Mouse (Mus musculus): Measurements from ENCODE around the gene Nsmce1.
"Not testable (repeated sequence)": the region's sequence is repeated elsewhere in the genome, so short reads cannot be mapped to it uniquely, and the experiment has no call there.

Nsmce1 gene

DNA sequence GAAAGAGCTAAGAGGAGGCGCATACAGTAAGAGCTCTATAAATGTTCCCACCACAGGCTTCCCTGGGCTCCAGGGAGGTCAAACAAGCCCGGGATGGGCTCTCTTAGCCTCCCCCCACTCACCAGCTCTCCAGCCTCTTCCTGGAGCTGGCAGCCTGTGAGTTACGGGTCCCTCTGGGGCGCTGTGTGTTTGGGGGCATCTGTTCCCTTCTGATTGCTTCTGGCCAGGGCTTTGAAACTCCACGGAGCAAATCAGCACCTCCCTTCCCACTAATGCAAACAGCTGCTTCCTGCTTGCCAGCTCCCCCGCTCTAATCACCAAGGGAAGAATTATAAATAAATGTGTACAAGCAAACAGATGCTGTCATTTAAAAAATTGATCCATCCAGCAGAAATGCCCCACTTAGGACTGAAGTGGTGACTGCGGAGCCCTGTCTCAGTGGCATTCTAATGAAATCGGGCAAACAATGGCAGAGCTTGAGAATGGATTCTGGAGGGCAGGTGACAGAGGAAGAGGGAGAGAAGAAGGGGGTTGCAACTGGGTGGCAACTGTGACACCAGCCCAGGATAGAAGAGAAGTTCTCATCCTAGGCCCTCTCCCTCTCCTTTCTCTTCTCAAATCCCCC is 56.6 kb downstream of the Nsmce1 start:
- no peak for DNase-seq (ENCODE audit: low read depth)

DNA sequence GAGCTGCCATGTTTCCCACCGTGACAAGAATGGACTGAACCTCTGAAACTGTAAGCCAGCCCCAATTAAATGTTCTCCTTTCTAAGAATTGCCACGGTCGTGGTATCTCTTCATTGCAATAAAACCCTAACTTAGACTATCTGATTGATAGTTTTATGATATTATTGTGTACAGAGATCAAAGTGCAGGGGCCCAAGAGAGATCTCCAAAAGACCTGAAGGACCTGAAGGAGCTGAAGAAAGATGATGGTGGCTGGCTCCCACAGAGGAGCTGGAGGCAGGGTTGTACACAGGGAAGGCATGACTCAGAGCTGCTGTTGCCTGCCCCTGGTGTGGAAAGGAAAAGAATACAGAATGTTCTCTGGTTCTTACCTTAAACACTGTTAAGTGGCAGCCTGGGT is 57.5 kb downstream of the Nsmce1 start:
- no peak for DNase-seq (ENCODE audit: low read depth)

DNA sequence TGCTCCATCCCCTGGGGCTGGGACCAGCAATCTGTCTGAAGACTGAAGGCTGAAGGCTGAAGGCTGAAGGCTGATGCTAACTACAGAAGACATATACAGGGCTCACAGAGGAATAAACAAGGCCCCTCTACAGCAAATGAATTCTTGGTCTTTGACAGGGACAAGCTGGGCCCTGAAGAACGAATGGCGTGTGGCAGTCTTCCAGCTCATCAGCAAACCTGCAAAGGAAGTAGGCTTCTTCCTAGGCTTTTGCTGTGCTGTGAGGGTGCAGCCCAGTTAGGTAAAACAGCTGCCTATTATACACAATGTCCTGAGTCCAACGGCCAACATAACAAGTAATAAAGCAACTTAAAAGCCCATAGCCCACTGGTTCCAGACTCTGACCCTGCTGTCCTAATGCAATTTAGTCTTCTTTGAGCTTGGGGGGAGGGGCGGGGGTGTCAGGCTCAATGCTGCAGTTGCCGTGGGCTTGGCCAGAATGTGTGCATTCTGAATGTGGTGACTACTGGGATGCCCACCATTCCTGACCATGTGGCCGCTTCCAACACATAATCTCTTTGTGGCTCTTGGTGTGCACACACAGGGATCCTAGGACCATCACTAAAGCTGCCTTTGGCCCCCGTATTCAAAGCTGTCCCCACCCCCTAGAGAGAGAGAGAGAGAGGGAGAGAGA is 61.1 kb downstream of the Nsmce1 start:
- DNase-seq (ENCODE audit: low read depth), result no peak

DNA sequence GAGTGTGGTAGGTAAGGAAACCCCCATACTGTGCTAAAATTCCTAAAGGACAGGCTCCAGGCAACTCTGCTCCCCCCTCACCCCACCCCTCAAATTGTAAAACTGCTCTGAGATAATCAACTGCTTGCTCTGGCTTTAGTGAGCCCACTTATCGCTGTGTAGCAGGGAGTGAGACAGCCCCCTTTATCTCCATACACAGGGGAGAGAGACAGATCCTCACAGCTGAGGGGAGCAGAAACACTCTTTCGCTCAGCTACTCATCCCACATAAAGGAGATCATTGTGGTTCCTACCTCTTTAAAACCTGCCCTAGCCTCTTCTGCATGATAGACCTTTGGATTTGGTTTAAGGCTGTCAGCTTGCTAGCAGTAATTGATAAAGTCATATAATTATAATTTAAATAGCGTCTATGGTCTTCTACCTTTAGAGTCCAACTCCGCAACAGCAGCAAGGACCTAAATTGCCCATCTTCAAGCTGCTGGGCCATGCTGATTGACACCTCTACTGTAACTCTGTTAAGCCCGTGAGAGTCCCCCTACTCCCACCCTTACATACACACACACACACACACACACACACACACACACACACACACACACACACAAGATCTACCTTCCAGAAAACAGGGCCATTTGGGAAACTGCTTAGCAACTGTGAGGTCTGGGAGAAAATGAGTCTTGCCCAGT is 62.4 kb downstream of the Nsmce1 start:
- DNase-seq (ENCODE audit: low read depth), result not testable (repeated sequence)

DNA sequence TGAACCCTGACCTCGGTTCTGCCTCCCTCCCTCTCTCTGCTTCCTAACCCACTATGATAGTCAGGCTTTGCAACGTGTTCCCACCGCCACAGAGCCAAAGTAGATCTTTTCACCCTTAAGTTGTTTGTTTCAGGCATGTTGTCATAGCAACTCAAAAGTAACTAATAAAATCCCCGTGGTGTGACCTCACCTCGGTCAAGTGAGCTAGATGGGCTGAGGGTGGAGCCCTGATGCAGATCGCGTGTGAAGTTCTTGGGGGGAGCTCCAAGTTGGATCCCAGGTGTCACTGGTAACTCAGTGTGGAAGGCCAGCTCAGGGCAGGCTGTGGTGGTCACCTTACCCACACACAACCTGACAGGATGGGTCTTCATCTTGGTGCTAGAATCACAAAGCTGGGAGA is 63.0 kb downstream of the Nsmce1 start:
- no peak for DNase-seq (ENCODE audit: low read depth)

DNA sequence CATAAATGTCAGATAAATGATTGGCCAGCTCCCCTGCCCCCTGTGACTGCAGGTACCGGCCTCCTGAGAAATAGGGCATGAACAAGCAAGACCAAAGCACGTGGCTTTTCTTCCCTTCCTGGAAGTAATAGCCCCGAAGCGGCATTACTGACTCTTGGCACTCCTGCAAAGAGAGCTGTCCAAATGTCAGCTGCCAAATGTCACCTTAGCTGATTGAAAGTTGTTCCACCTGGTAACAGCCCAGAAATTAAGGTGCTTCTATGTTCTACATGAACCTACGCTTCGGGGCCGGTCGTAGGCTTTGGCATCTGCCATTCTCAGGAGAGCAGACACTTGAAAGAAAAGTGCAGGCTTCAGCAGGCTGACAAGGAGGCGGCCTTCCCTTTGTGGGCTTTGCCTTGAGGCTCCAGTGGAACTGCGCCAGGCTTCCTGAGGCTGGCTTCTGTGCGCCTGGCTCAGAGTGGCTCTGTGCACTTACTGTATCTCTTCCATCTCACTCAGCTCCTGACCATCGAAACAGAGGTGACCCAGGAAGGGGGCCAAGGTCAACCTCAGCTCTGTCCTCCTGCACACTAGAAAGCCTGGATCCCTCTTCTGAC is 63.8 kb downstream of the Nsmce1 start:
- DNase-seq (ENCODE audit: low read depth), result no peak

DNA sequence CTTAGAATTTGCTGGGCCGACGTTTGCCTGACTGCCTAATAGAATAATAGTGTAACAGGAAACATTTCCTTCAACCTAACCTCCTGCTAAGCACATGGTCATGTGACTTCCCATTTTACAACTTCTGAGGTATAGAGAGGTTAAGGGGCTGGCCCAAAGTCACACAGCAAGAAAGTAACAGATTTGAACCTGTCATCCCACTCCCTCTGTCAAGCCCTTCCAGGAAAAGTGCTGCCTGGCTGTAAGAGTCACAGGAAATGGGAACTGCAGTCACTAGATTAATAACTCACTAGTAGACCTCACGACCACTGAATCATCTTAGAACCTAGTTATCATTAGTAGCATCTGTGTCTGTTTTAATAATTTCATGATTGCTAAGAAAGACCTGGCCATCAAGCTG is 68.3 kb downstream of the Nsmce1 start:
- DNase-seq (ENCODE audit: low read depth), result peak; percentile 67

DNA sequence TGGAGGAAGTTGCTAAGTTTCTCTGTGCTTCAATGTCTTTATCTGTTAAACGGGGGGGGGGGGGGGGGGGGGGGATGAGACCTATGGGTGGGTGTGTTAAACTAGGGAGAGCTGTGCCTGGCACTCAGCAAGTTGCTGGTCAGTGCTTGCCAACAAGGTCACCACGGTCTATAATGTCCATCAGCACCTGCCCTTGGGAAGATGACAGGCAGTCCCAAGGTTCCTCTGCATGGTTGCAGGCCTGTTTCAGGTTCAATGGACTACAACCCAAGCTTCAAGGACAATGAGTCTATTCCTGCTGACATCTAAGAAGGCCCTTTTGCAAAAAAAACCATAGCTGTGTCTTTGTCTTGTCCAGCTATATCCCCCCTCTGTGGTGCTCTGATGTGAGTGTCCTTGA is 69.5 kb downstream of the Nsmce1 start:
- no peak for DNase-seq (ENCODE audit: low read depth)

DNA sequence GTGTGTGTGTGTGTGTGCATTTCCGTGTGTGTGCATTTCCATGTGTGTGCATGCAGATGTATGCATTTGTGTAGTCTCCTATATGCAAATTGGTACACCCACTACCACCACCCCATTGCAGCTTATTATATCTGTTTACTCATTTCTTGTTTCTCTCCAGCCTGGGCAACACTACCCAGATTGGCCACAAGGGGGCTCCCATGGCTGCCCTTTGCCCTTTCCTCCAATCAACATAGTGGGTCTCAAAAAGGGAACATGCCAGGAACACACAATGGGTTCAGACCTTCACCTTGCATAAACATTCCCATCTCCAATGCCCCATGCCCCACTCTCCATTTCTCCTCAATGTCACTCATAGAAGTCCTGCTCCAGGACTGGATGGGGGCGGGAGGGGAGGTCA is 71.2 kb downstream of the Nsmce1 start:
- DNase-seq (ENCODE audit: low read depth), result peak; percentile 85

DNA sequence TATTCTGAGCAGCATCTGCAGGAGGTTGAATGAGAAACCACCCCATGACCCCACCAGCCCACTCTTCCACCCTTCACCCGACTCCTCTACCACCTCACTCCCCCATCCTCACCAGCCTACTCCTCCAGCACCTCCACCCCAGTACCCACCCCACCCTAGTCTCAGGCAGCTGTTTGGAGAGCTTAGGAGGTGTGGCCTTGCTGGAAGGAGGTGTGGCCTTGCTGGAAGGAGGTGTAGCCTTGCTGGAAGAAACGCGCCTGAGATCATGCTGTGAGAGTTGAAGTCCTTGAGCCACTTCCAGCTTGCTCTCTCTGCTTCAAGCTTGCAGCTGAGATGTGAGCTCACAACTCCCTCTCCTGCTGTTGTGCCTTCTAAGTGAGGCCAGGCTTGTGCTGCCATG is 73.0 kb downstream of the Nsmce1 start:
- DNase-seq (ENCODE audit: low read depth), result peak; percentile 22

Measured in naive thymus-derived CD4-positive, alpha-beta T cell, adult 2 months (primary cell).